Mouse (Mus musculus): Measurements from ENCODE around the gene Lysmd4. TPM values are rescaled to one million over a fixed set of nuclear protein-coding genes. Genes with fewer than 3 reads are reported as not detected.

Lysmd4 gene
- total and polyA plus RNA-seq, 3 experiments, result 4.0 to 12.0 (median 5.0) TPM

DNA sequence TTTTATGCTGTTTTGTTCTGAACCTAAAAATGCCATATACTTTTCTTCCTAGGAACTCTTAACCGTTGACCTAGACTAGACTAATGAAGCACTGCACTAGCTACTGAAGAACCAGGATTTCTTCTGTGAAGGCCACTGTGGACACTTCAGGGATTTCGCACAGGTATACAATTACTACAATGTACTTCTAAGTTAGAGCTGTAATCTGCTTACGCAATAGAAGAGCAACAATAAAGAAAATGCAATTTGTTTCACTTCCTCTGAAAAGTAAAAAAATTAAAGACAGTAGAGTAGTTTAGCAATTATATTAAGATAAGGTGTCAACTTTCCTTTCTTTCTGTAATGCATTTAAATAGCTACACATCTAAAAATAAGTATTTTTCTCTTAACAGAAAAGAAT lies 84.7 kb downstream of the Lysmd4 start:
- peaks cover 46% of the 10 kb centered on the region for H3K79me2 ChIP-seq (replicated peaks; ENCODE audit: control insufficient read depth, extremely low read depth, insufficient read depth, poor library complexity, severe bottlenecking)
- no peak overlapping the region for H3K4me3 ChIP-seq (replicated peaks in 1 of 3; ENCODE audit: low read depth in 2 of 3, low read length in 2 of 3, poor library complexity in 1 of 3)
- H3K9me3 ChIP-seq (replicated peaks; ENCODE audit: low read length), result peaks cover 5% of the 10 kb centered on the region
- TF ChIP-seq ZKSCAN1 (IDR thresholded peaks at IDR 0.05; ENCODE audit: borderline replicate concordance, low read depth, low read length) (no peak), USF1 (IDR thresholded peaks at IDR 0.05; ENCODE audit: low read depth, low read length) (no peak), ELF1 (IDR thresholded peaks at IDR 0.05; ENCODE audit: low read depth, low read length) (no peak), MAZ (IDR thresholded peaks at IDR 0.05; ENCODE audit: low read depth, low read length) (no peak), POLR2A (IDR thresholded peaks at IDR 0.05; ENCODE audit: low read depth, low read length) (no peak), HCFC1 (IDR thresholded peaks at IDR 0.05; ENCODE audit: low read depth, low read length) (no peak), TCF12 (IDR thresholded peaks at IDR 0.05; ENCODE audit: low read depth, low read length) (no peak), GABPA (IDR thresholded peaks at IDR 0.05; ENCODE audit: insufficient replicate concordance, low read depth, low read length) (no peak), BHLHE40 (IDR thresholded peaks at IDR 0.05; ENCODE audit: low read depth, low read length) (no peak), MYC (IDR thresholded peaks at IDR 0.05; ENCODE audit: low read depth, low read length) (no peak), CHD1 (IDR thresholded peaks at IDR 0.05; ENCODE audit: low read depth, low read length) (no peak), MEF2A (IDR thresholded peaks at IDR 0.05; ENCODE audit: borderline replicate concordance, low read depth, low read length) (no peak), NRF1 (IDR thresholded peaks at IDR 0.05; ENCODE audit: low read depth, low read length) (no peak), UBTF (IDR thresholded peaks at IDR 0.05; ENCODE audit: low read depth, low read length) (no peak), PAX5 (IDR thresholded peaks at IDR 0.05; ENCODE audit: low read length) (no peak), NELFE (IDR thresholded peaks at IDR 0.05; ENCODE audit: low read depth, low read length) (no peak), E2F4 (IDR thresholded peaks at IDR 0.05; ENCODE audit: insufficient replicate concordance, low read depth, low read length) (no peak), MAFK (IDR thresholded peaks at IDR 0.05; ENCODE audit: insufficient replicate concordance, low read length) (no peak), ETS1 (conservative IDR thresholded peaks at IDR 0.05; ENCODE audit: low read depth, low read length) (no peak)
- no peak overlapping the region for H3K9ac ChIP-seq (ENCODE audit: insufficient read depth, low read depth)
- peaks cover 10 to 49% of the 10 kb centered on the region in 2 experiments for H3K36me3 ChIP-seq (replicated peaks in 1 of 2; ENCODE audit: control insufficient read depth in 1 of 2, insufficient read depth in 1 of 2, low read length in 1 of 2)
- in situ Hi-C loops (cut with MboI; ENCODE audit: low pct_ligation_motif_present, low pct_unique_long_range_greater_than_20kb, low sequenced_read_pairs) (no loop called here), dilution Hi-C loops (cut with MboI; ENCODE audit: extremely low pct_ligation_motif_present, extremely low pct_unique_long_range_greater_than_20kb, low sequenced_read_pairs) (no loop called here)
- no peak for DNase-seq (ENCODE audit: extremely low read depth)
- H3K4me2 ChIP-seq (ENCODE audit: insufficient read depth, low read depth, poor library complexity, severe bottlenecking), result no peak overlapping the region
- H3K27ac ChIP-seq (ENCODE audit: insufficient read depth, low read depth), result no peak overlapping the region
- no peaks in the 10 kb centered on the region for H3K27me3 ChIP-seq (replicated peaks)
- H3K4me1 ChIP-seq (ENCODE audit: control insufficient read depth in 1 of 2, insufficient read depth in 2 of 2), result peaks cover 17 to 48% of the 10 kb centered on the region in 2 experiments; a peak in 2 of 4 replicates

- H3K27ac ChIP-seq (ENCODE audit: insufficient read depth, low read depth), result no peak overlapping the region
- H3K9me3 ChIP-seq (replicated peaks; ENCODE audit: low read length), result peaks cover 5% of the 10 kb centered on the region
- in situ Hi-C loops (cut with MboI; ENCODE audit: low pct_ligation_motif_present, low pct_unique_long_range_greater_than_20kb, low sequenced_read_pairs), result no loop called here
- H3K4me3 ChIP-seq (replicated peaks in 1 of 3; ENCODE audit: low read depth in 2 of 3, low read length in 2 of 3, poor library complexity in 1 of 3), result no peak overlapping the region
- H3K9ac ChIP-seq (ENCODE audit: insufficient read depth, low read depth), result no peak overlapping the region
- TF ChIP-seq EP300 (IDR thresholded peaks at IDR 0.05; ENCODE audit: low read length) (peak; percentile 76), MAFK (IDR thresholded peaks at IDR 0.05; ENCODE audit: insufficient replicate concordance, low read length) (peak; percentile 63; the same call in 1 of the 2 replicates), CHD2 (IDR thresholded peaks at IDR 0.05; ENCODE audit: low read length) (peak; percentile 32; the same call in 1 of the 2 replicates), IRF4 (IDR thresholded peaks at IDR 0.05; ENCODE audit: low read depth, low read length) (peak; percentile 63), UBTF (IDR thresholded peaks at IDR 0.05; ENCODE audit: low read depth, low read length) (no peak), CHD1 (IDR thresholded peaks at IDR 0.05; ENCODE audit: low read depth, low read length) (no peak), JUN (IDR thresholded peaks at IDR 0.05; ENCODE audit: insufficient read depth, low read depth, low read length) (peak; percentile 47; the same call in 1 of the 2 replicates), JUND (conservative IDR thresholded peaks at IDR 0.05; ENCODE audit: low read depth, low read length) (peak; percentile 56; the same call in 1 of the 2 replicates)
- peaks cover 10 to 52% of the 10 kb centered on the region in 2 experiments for H3K36me3 ChIP-seq (replicated peaks in 1 of 2; ENCODE audit: control insufficient read depth in 1 of 2, insufficient read depth in 1 of 2, low read length in 1 of 2)
- H3K79me2 ChIP-seq (replicated peaks; ENCODE audit: control insufficient read depth, extremely low read depth, insufficient read depth, poor library complexity, severe bottlenecking), result peaks cover 49% of the 10 kb centered on the region
- dilution Hi-C loops (cut with MboI; ENCODE audit: extremely low pct_ligation_motif_present, extremely low pct_unique_long_range_greater_than_20kb, low sequenced_read_pairs), result no loop called here
- DNase-seq (ENCODE audit: extremely low read depth), result peak; percentile 54
- H3K4me2 ChIP-seq (ENCODE audit: insufficient read depth, low read depth, poor library complexity, severe bottlenecking), result no peak overlapping the region
- peaks cover 17 to 48% of the 10 kb centered on the region in 2 experiments; a peak in 2 of 4 replicates for H3K4me1 ChIP-seq (ENCODE audit: control insufficient read depth in 1 of 2, insufficient read depth in 2 of 2)
- no peaks in the 10 kb centered on the region for H3K27me3 ChIP-seq (replicated peaks)
These were observed 85.8 kb downstream of the Lysmd4 start for GRCm38 (mm10) chr7:67308102-67308501.

Data from CH12.LX (cell line).